18 mouse cellular contexts compared by ENCODE assay signal in genomic region chr3:121584317-121584716, GRCm38 (mm10). TPM values are rescaled to one million over a fixed set of nuclear protein-coding genes. Genes with fewer than 3 reads are reported as not detected.
A peak's percentile ranks its signal among the peaks of the same experiment; 100 is the strongest.
DNase-seq lines count a peak whose midpoint lies in the region; ATAC-seq and TF ChIP-seq lines count a peak whose summit lies in the region.
"Had no signal": no experiment of that assay in that cellular context is flagged by ENCODE, and none has a peak within 500 bp of the region (broad histone marks: within the 10 kb centered on the region; RNA-seq: fewer than 3 reads in every experiment).

No protein-coding gene starts in this region.

- no peak overlapping the region for H3K9ac ChIP-seq in kidney, embryonic 15.5 days
- H3K9ac ChIP-seq in kidney, embryonic 16.5 days (replicated peaks; ENCODE audit: low read length), result no peak overlapping the region
- no peak overlapping the region for H3K9ac ChIP-seq in embryonic facial prominence, embryonic 14.5 days (ENCODE audit: low read depth, low read length)
- H3K9ac ChIP-seq: forebrain, embryonic 13.5 days; midbrain, embryonic 13.5 days had no signal

- H3K4me3 ChIP-seq in kidney, embryonic 15.5 days (replicated peaks), result no peak overlapping the region
- H3K4me3 ChIP-seq in kidney, embryonic 16.5 days (ENCODE audit: low read length), result no peak overlapping the region
- H3K4me3 ChIP-seq in embryonic facial prominence, embryonic 14.5 days (ENCODE audit: low read depth, low read length), result no peak overlapping the region
- H3K4me3 ChIP-seq in myocyte, result no peak overlapping the region
- H3K4me3 ChIP-seq: erythroblast, embryonic 14.5 days; forebrain, embryonic 13.5 days; midbrain, embryonic 13.5 days had no signal

- H3K27me3 ChIP-seq in kidney, embryonic 15.5 days, result no peaks in the 10 kb centered on the region
- no peaks in the 10 kb centered on the region for H3K27me3 ChIP-seq in kidney, embryonic 16.5 days (ENCODE audit: insufficient read depth, low read length)
- H3K27me3 ChIP-seq in embryonic facial prominence, embryonic 14.5 days (replicated peaks; ENCODE audit: control insufficient read depth, insufficient read depth, low read length), result no peaks in the 10 kb centered on the region
- no peaks in the 10 kb centered on the region for H3K27me3 ChIP-seq in myocyte (ENCODE audit: control insufficient read depth, insufficient read depth, insufficient read length)
- H3K27me3 ChIP-seq: forebrain, embryonic 13.5 days; midbrain, embryonic 13.5 days had no signal

- H3ac ChIP-seq in myocyte (ENCODE audit: control insufficient read depth, insufficient read length), result no peak overlapping the region

- H3K27ac ChIP-seq in kidney, embryonic 15.5 days, result peak overlapping the region; percentile 5; the same call in 1 of the 2 replicates
- H3K27ac ChIP-seq in kidney, embryonic 16.5 days (ENCODE audit: low read length), result no peak overlapping the region
- peak overlapping the region; percentile 35 for H3K27ac ChIP-seq in embryonic facial prominence, embryonic 14.5 days (replicated peaks; ENCODE audit: low read depth, low read length)
- H3K27ac ChIP-seq: forebrain, embryonic 13.5 days; midbrain, embryonic 13.5 days had no signal

- peak; percentile 40 for DNase-seq in adipocyte (ENCODE audit: low spot score)
- DNase-seq in embryonic facial prominence, embryonic 14.5 days (ENCODE audit: low spot score), result peak; percentile 24
- DNase-seq in heart, adult 8-10 months (ENCODE audit: low spot score), result no peak
- no peak for DNase-seq in urinary bladder, postnatal 36 days (ENCODE audit: low spot score in 2 of 2)
- no peak for DNase-seq in thymus, postnatal 25 days
- DNase-seq: cerebellum, adult 9-11 months; liver; spleen, adult 18-20 months; thymus, postnatal 14 days had no signal

- no peaks in the 10 kb centered on the region for H3K36me3 ChIP-seq in kidney, embryonic 15.5 days
- H3K36me3 ChIP-seq in kidney, embryonic 16.5 days (ENCODE audit: insufficient read depth, low read length), result no peaks in the 10 kb centered on the region
- no peaks in the 10 kb centered on the region for H3K36me3 ChIP-seq in embryonic facial prominence, embryonic 14.5 days (ENCODE audit: control insufficient read depth, insufficient read depth, low read length)
- no peaks in the 10 kb centered on the region for H3K36me3 ChIP-seq in myocyte (ENCODE audit: control insufficient read depth, insufficient read depth)
- H3K36me3 ChIP-seq: midbrain, embryonic 13.5 days had no signal

- H3K4me2 ChIP-seq in kidney, embryonic 15.5 days, result no peak overlapping the region
- H3K4me2 ChIP-seq in kidney, embryonic 16.5 days (replicated peaks; ENCODE audit: low read depth, low read length), result no peak overlapping the region
- no peak overlapping the region for H3K4me2 ChIP-seq in embryonic facial prominence, embryonic 14.5 days (ENCODE audit: low read depth, low read length)
- H3K4me2 ChIP-seq in myocyte (ENCODE audit: low read depth), result peak overlapping the region; percentile 33
- H3K4me2 ChIP-seq: forebrain, embryonic 13.5 days; heart, embryonic 11.5 days; midbrain, embryonic 13.5 days had no signal

- H3K9me3 ChIP-seq in kidney, embryonic 15.5 days (replicated peaks), result no peaks in the 10 kb centered on the region
- H3K9me3 ChIP-seq in kidney, embryonic 16.5 days (ENCODE audit: low read length), result no peaks in the 10 kb centered on the region
- H3K9me3 ChIP-seq in embryonic facial prominence, embryonic 14.5 days (ENCODE audit: control insufficient read depth, low read length), result no peaks in the 10 kb centered on the region
- H3K9me3 ChIP-seq: forebrain, embryonic 13.5 days; midbrain, embryonic 13.5 days had no signal

- no peak for TF ChIP-seq POLR2A in myocyte (IDR thresholded peaks at IDR 0.05; ENCODE audit: insufficient read length, low read depth)

- H3K4me1 ChIP-seq in kidney, embryonic 15.5 days, result peaks cover 28% of the 10 kb centered on the region
- H3K4me1 ChIP-seq in kidney, embryonic 16.5 days (ENCODE audit: insufficient read depth, low read length), result peaks cover 24% of the 10 kb centered on the region
- H3K4me1 ChIP-seq in embryonic facial prominence, embryonic 14.5 days (ENCODE audit: control insufficient read depth, insufficient read depth, low read length), result peaks cover 26% of the 10 kb centered on the region
- H3K4me1 ChIP-seq: forebrain, embryonic 13.5 days; midbrain, embryonic 13.5 days had no signal

- H3K79me2 ChIP-seq in myocyte (ENCODE audit: control insufficient read depth, insufficient read depth), result no peaks in the 10 kb centered on the region

- ATAC-seq in kidney, embryonic 15.5 days (replicated peaks; ENCODE audit: low FRiP score), result no peak
- ATAC-seq in kidney, embryonic 16.5 days (ENCODE audit: low FRiP score, low TSS enrichment), result no peak
- no peak for ATAC-seq in embryonic facial prominence, embryonic 14.5 days (ENCODE audit: low read depth)
- ATAC-seq: forebrain, embryonic 13.5 days; midbrain, embryonic 13.5 days had no signal

TF ChIP-seq in myocyte, 11 proteins besides CTCF, POLR2A, EP300 and RAD21:
- TF ChIP-seq MYOD1 (IDR thresholded peaks at IDR 0.05; ENCODE audit: control insufficient read depth in 1 of 3, insufficient read length in 2 of 3, low read depth in 2 of 3) (no peak), POLR2AphosphoS2 (IDR thresholded peaks at IDR 0.05; ENCODE audit: insufficient read length, low read depth) (no peak), E2F4 (IDR thresholded peaks at IDR 0.05; ENCODE audit: insufficient read depth) (no peak), USF1 (IDR thresholded peaks at IDR 0.05; ENCODE audit: low read depth) (no peak)

RNA-seq across cellular contexts. Expression of gene Slc44a3, which starts 52.1 kb away (rescaled TPM):
- 7.2 and 10.1 TPM in 2 replicates for polyA plus RNA-seq in kidney, embryonic 15.5 days (2015; fragmentation: Nextera tagmentation; extraction: Ambion mirVana)
- 13.2 and 13.5 TPM in 2 replicates for polyA plus RNA-seq in kidney, embryonic 16.5 days (2015; fragmentation: Nextera tagmentation; extraction: Ambion mirVana)
- polyA plus RNA-seq in embryonic facial prominence, embryonic 14.5 days (2014; fragmentation: Nextera tagmentation; extraction: Ambion mirVana), result 4.9 and 6.4 TPM in 2 replicates
- 2.3 TPM for polyA plus RNA-seq in myocyte (2012; fragmentation: generic; extraction: Trizol)
- under 1 TPM in 1 of 4 experiments, not detected in 3; 0.17 TPM for total RNA-seq in heart, adult 8-10 months (2022)
- total RNA-seq: gastrocnemius, postnatal 36 days; left cerebral cortex, postnatal 25 days had no signal
- polyA plus RNA-seq: erythroblast, embryonic 14.5 days had no signal

Comparison
In these comparisons a context has a peak if more than half of its experiments do, and no peak if none do; other contexts are left out.
1. DNase-seq: peak in adipocyte (single experiment) and embryonic facial prominence, embryonic 14.5 days (single experiment); none in heart, adult 8-10 months (single experiment), urinary bladder, postnatal 36 days (0 of 2) and thymus, postnatal 25 days (single experiment).